Mouse (Mus musculus) heart, embryonic 15.5 days (tissue): Measurements from ENCODE around the gene 2010111I01Rik. TPM values are rescaled to one million over a fixed set of nuclear protein-coding genes. Genes with fewer than 3 reads are reported as not detected.

Experiments used
- ATAC-seq: fragments of 200-750 bp; cut with Nextera tagmentation; replicated peaks from 2 replicates; pipeline ENCODE4 v1.8.0; 2017; ENCODE audit warnings: low read depth, moderate TSS enrichment; ENCODE audit not compliant: insufficient number of reproducible peaks, insufficient read depth, low FRiP score
- H3K27ac ChIP-seq: fragments of 300-500 bp; sonication (generic); 2 replicates; pipeline ENCODE4 v1.5.1; 2015; ENCODE audit warnings: mild to moderate bottlenecking, inconsistent platforms
- H3K27me3 ChIP-seq: fragments of 300-500 bp; sonication (generic); 2 replicates; pipeline ENCODE4 v1.6.1; 2015; ENCODE audit warnings: inconsistent platforms
- H3K36me3 ChIP-seq: fragments of 300-500 bp; sonication (generic); 2 replicates; pipeline ENCODE4 v1.6.1; 2015; ENCODE audit warnings: mild to moderate bottlenecking, inconsistent platforms
- H3K4me1 ChIP-seq: fragments of 300-500 bp; sonication (generic); replicated peaks from 2 replicates; pipeline ENCODE4 v1.6.1; 2015; ENCODE audit warnings: inconsistent platforms
- H3K4me2 ChIP-seq: fragments of 300-500 bp; sonication (generic); 2 replicates; pipeline ENCODE4 v1.6.1; 2015; ENCODE audit warnings: inconsistent platforms, mild to moderate bottlenecking, moderate library complexity
- H3K4me3 ChIP-seq: fragments of 300-500 bp; sonication (generic); 2 replicates; pipeline ENCODE4 v1.5.1; 2015; ENCODE audit warnings: mild to moderate bottlenecking, inconsistent platforms
- H3K9ac ChIP-seq: fragments of 300-500 bp; sonication (generic); 2 replicates; pipeline ENCODE4 v1.6.1; 2015; ENCODE audit warnings: mild to moderate bottlenecking, inconsistent platforms
- H3K9me3 ChIP-seq: fragments of 300-500 bp; sonication (generic); replicated peaks from 2 replicates; pipeline ENCODE4 v1.6.1; 2016; ENCODE audit warnings: inconsistent platforms
- WGBS: fragments of 180-500 bp; shearing (Covaris S2); methylation state at CpG from one replicate; pipeline ENCODE4 v1.1.7; 2015; ENCODE audit warnings: mixed read lengths; 5-methylcytosine and 5-hydroxymethylcytosine counted together
- polyA plus RNA-seq: library from polyadenylated mRNA; unstranded; fragments of >200 nt; fragmentation: Nextera tagmentation; extraction: Ambion mirVana; gene quantifications from 2 replicates; pipeline ENCODE4 v1.2.1, GENCODE M21; 2015

The 2010111I01Rik gene
- polyA plus RNA-seq, 1 experiment from 2014 or later: 59.9 TPM

DNA sequence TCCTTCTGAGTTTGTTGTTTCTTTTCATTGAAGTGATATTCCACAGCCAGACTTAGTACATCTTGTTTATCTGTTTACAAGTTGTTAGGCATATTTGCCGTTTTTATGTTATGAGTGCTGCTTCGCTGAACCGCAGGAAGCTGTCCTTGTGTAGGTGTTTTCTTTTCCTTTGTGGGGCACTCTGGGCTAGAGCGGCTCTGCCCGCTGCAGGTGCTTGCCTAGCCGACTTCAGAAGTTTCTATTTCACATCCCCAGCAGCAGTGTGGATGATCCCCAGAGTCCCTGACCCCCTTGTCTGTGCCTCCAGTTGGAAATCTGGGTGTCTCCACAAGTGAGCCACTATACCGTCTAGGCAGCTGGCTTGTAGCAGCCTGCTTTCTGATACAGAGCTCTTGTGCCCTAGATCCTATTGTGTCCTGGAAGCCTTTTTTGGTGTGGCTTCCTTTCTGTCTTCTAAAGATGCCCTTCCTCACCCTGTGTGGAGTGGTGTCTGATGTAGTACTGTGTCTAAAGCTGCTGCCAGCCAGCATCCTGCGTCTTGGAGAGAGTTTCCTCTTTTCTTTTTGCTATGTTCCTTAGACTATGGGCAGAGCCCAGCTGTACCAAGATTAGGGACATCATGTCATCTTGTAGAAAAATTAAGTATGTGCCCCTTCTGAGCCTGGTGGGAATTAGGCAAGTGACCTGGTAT, 285.2 kb downstream of the 2010111I01Rik start:
- Histone ChIP-seq H3K36me3 (no peaks in the 10 kb centered on the region), H3K9ac (0 out of 2 replicates have a peak overlapping the region, but pooled peaks have one; percentile 9), H3K9me3 (no peaks in the 10 kb centered on the region), H3K27ac (peak overlapping the region; percentile 80), H3K4me2 (peak overlapping the region; percentile 32), H3K27me3 (no peaks in the 10 kb centered on the region), H3K4me1 (peaks cover 88% of the 10 kb centered on the region), H3K4me3 (no peak overlapping the region)
- ATAC-seq: no peak
- 58% methylated on average over 8 of the region's 8 CpGs for WGBS

- H3K36me3 ChIP-seq: no peaks in the 10 kb centered on the region
- no peak overlapping the region for H3K9ac ChIP-seq
- H3K4me2 ChIP-seq: no peak overlapping the region
- no peaks in the 10 kb centered on the region for H3K27me3 ChIP-seq
- no peak overlapping the region for H3K4me3 ChIP-seq
- H3K9me3 ChIP-seq: no peaks in the 10 kb centered on the region
- H3K27ac ChIP-seq: peak overlapping the region; percentile 80
- 81% methylated on average over 8 of the region's 8 CpGs for WGBS
- H3K4me1 ChIP-seq: peaks cover 88% of the 10 kb centered on the region
- no peak for ATAC-seq
Measured at GRCm38 (mm10) chr13:63250441-63250980, 285.8 kb downstream of the 2010111I01Rik start.

DNA sequence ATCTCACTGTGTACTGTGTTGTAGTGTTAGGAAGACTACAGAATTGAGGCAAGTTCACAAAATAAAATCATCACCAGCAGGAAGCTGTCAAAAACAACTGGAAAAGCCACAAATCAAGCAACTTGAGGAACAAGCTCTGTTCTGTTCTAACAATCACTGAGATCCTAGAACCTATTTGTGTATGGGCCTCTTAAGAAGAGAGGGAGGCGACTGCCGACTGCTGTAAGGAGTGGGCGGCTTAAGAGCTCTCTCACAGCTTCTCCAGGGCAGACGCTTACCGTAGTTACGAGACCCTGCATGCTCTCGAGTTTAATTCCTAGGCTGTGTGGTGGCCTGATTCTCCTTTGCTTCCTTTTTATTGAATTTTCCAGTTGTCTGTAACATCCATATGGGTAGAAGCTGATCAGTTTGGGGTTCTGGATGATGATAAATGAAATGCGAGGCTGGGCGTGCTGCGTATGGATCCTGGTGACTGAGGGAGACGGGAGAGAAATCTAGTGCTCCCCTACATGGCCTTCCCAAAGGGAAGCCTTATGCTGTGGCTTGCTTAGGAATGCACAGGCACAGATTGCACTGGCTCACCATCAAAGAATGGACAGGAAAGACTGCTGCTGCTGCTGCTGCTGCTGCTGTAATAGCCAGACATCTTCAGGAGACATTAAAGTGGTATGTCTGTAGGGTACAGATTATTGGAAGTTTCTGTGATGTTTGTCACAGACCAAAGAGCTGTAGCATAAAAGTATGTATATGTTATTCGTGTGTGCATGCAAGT, 286.6 kb downstream of the 2010111I01Rik start:
- H3K4me3 ChIP-seq: no peak overlapping the region
- no peaks in the 10 kb centered on the region for H3K9me3 ChIP-seq
- no peak for ATAC-seq
- H3K9ac ChIP-seq: no peak overlapping the region
- 29% methylated on average over 12 of the region's 12 CpGs for WGBS
- H3K27ac ChIP-seq: peak overlapping the region; percentile 80
- peaks cover 88% of the 10 kb centered on the region for H3K4me1 ChIP-seq
- H3K4me2 ChIP-seq: peak overlapping the region; percentile 37
- H3K27me3 ChIP-seq: no peaks in the 10 kb centered on the region
- no peaks in the 10 kb centered on the region for H3K36me3 ChIP-seq

DNA sequence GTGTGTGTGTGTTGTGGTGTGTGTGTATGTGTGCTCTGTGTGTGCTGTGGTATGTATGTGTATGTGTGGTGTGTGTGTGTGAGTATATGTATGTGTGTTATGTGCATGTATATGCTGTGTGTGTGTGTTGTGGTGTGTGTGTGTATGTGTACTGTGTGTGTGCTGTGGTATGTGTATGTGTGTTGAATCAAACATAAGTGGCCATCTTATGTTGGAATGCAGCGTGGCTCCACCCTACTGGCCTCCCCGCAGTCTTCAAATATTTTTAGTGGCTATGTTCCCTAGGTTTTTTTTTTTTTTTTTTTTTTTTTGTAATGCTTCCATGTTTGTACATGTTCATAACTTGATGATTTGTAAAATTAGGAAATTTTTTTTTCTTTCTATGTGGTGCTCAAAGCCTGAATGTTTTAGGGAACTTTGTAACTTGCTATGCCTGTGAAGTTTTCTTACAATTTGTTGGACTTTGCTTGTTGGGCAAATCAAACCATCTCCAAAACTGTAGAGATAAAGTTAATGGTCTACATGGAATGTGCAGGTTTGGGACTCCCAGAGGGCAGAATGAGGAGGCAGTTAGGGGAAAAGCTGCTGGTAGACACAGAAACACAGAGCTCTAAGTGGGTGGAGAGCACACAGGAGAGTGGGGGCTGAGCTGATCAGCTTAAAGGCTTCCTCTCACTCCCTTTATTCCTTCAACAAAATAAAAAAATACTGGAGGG, 287.8 kb downstream of the 2010111I01Rik start:
- Histone ChIP-seq H3K27me3 (no peaks in the 10 kb centered on the region), H3K4me3 (no peak overlapping the region), H3K4me1 (peaks cover 86% of the 10 kb centered on the region), H3K4me2 (no peak overlapping the region), H3K9me3 (no peaks in the 10 kb centered on the region), H3K36me3 (0 out of 2 replicates have a peak, but pooled peaks cover 6% of the 10 kb centered on the region), H3K9ac (no peak overlapping the region), H3K27ac (peak overlapping the region; percentile 80)
- WGBS: 46% methylated on average over 2 of the region's 2 CpGs
- no peak for ATAC-seq

DNA sequence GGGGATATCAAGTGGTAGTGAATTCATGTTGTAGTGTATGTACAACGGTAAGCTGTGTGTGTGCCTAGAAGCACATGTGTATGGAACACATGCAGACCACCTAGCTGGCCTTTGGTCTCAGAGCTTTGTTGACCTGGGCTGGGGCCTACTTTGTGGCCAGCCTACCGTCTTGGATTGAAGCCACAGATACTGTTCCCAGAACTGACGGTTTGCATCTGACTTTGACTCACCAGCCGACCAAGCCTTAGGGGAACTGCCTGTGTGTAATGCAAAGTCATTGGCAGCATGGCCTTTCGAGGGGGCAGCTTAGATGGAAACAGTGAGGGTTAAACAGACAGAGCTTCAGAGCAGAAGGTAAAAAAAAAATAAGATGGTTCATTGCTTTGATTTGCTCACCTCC, 288.5 kb downstream of the 2010111I01Rik start:
- H3K4me2 ChIP-seq: no peak overlapping the region
- H3K27ac ChIP-seq: peak overlapping the region; percentile 48
- WGBS: 47% methylated on average over 5 of the region's 5 CpGs

DNA sequence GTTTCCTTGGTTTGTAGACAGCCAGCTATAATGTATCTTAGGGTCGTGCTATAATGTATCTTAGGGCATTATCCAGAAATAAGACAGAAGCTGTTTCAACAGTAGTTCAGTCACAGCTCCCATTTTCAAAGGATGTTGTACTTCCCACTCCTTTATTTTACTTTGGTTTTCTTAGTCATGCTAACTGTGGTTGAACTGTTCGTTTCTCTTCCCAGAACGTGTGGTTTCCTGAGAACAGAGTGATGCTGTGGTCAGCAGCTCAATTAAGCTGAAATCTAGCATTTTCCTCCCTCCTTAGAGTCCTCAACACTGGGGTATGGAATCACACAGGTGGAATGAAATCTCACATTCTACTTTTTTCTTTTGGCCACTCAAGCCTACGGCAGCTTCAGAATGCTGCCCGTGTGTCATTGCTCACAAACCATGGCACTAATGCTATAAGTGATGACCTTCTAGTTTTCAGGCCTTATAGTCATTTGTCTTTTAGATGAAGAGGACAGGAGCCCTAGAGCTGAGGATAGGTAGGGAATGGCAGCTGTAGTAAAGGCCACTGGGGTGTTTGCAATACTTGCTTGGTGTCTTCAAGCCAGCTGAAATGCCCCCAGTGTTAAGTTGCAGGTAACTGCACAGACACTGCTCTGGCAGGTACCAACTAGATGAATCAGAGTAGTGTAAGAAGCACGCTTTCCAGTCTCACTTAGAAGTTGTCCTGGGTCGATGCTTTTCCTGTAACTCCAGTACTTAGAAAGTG, 289.4 kb downstream of the 2010111I01Rik start:
- Histone ChIP-seq H3K27ac (peak overlapping the region; percentile 3), H3K4me2 (no peak overlapping the region), H3K36me3 (0 out of 2 replicates have a peak, but pooled peaks cover 6% of the 10 kb centered on the region), H3K4me3 (no peak overlapping the region), H3K4me1 (peaks cover 89% of the 10 kb centered on the region), H3K9me3 (no peaks in the 10 kb centered on the region), H3K9ac (no peak overlapping the region), H3K27me3 (no peaks in the 10 kb centered on the region)
- 79% methylated on average over 7 of the region's 7 CpGs for WGBS
- ATAC-seq: no peak

More for the DNA sequence above, 288.5 kb downstream of the 2010111I01Rik start:
- no peak for ATAC-seq
- Histone ChIP-seq H3K9me3 (no peaks in the 10 kb centered on the region), H3K27me3 (no peaks in the 10 kb centered on the region), H3K36me3 (0 out of 2 replicates have a peak, but pooled peaks cover 6% of the 10 kb centered on the region), H3K4me1 (peaks cover 89% of the 10 kb centered on the region), H3K9ac (0 out of 2 replicates have a peak overlapping the region, but pooled peaks have one; percentile 11), H3K4me3 (no peak overlapping the region)

DNA sequence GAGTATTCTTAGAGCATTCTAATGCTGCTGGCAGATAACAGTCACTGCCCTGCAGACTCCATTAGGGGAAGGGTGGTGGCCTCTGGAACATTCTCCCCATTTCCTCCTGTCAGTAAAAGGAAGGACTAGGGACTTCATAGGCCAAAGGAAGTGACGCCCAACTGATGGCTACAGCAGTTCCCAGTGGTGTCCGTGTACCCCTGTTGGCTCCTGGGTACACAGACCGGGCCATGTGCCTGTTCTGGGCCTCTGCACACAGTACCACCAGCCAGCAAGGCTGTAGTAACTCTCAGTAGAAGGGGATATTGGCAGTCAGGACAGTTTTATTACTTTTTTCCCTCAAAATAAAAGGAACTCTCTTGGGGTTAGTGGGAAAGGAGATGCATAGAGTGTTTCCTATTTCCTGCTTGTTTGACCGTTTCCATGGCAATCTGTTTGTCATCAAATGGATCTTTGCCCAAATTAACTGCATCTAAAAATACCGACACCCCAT, 290.9 kb downstream of the 2010111I01Rik start:
- H3K27ac ChIP-seq: peak overlapping the region; percentile 38
- no peaks in the 10 kb centered on the region for H3K27me3 ChIP-seq
- H3K9ac ChIP-seq: no peak overlapping the region
- WGBS: 68% methylated on average over 5 of the region's 5 CpGs
- H3K36me3 ChIP-seq: 0 out of 2 replicates have a peak, but pooled peaks cover 6% of the 10 kb centered on the region
- H3K4me3 ChIP-seq: no peak overlapping the region
- H3K9me3 ChIP-seq: no peaks in the 10 kb centered on the region
- 0 out of 2 replicates have a peak, but pooled peaks have one; percentile 12 for ATAC-seq
- peaks cover 86% of the 10 kb centered on the region for H3K4me1 ChIP-seq
- no peak overlapping the region for H3K4me2 ChIP-seq

DNA sequence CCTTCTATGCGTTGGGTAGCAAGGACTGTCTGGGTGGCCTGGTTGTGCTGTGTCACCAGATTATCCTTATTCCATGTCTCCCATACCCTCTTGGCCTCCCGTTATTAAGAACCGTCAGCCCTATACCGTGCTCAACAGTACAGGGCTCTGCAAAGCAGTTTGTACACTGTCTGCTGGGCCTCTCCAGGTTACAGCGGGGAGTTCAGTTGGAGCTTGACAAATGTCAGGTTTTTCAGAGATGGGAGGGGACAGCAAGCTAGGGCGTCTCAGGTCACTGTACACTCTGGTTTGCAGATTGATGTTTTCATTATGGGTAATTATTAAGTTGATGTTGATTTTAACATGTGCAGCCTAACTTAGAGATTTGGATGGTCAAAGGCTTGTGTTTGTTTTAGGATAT, 291.5 kb downstream of the 2010111I01Rik start:
- Histone ChIP-seq H3K9ac (no peak overlapping the region), H3K4me1 (peaks cover 86% of the 10 kb centered on the region), H3K36me3 (0 out of 2 replicates have a peak, but pooled peaks cover 6% of the 10 kb centered on the region), H3K9me3 (no peaks in the 10 kb centered on the region), H3K4me2 (no peak overlapping the region), H3K27me3 (no peaks in the 10 kb centered on the region), H3K4me3 (no peak overlapping the region), H3K27ac (peak overlapping the region; percentile 38)
- 68% methylated on average over 6 of the region's 6 CpGs for WGBS
- no peak for ATAC-seq

- no peak overlapping the region for H3K9ac ChIP-seq
- peak; percentile 54 for ATAC-seq
- peak overlapping the region; percentile 51 for H3K27ac ChIP-seq
- WGBS: 44% methylated on average over 7 of the region's 7 CpGs
- H3K36me3 ChIP-seq: peaks cover 8% of the 10 kb centered on the region
- no peak overlapping the region for H3K4me2 ChIP-seq
- no peak overlapping the region for H3K4me3 ChIP-seq
- H3K4me1 ChIP-seq: peaks cover 86% of the 10 kb centered on the region
- no peaks in the 10 kb centered on the region for H3K27me3 ChIP-seq
- no peaks in the 10 kb centered on the region for H3K9me3 ChIP-seq
Measured at GRCm38 (mm10) chr13:63256807-63257206, 292.1 kb downstream of the 2010111I01Rik start.

- no peak overlapping the region for H3K9ac ChIP-seq
- no peaks in the 10 kb centered on the region for H3K9me3 ChIP-seq
- H3K4me2 ChIP-seq: no peak overlapping the region
- 0 out of 2 replicates have a peak, but pooled peaks have one; percentile 14 for ATAC-seq
- peaks cover 81% of the 10 kb centered on the region for H3K4me1 ChIP-seq
- 58% methylated on average over 6 of the region's 6 CpGs for WGBS
- peaks cover 14% of the 10 kb centered on the region for H3K36me3 ChIP-seq
- no peak overlapping the region for H3K4me3 ChIP-seq
- peak overlapping the region; percentile 61 for H3K27ac ChIP-seq
- no peaks in the 10 kb centered on the region for H3K27me3 ChIP-seq
Measured at GRCm38 (mm10) chr13:63258167-63258582, 293.5 kb downstream of the 2010111I01Rik start.
